Mouse (Mus musculus) limb, embryonic 14.5 days (tissue): Measurements from ENCODE around the gene Ipo4. TPM values are rescaled to one million over a fixed set of nuclear protein-coding genes. Genes with fewer than 3 reads are reported as not detected.

ENCODE experiments used
- ATAC-seq: fragments of 200-750 bp; cut with Nextera tagmentation; 2 replicates; pipeline ENCODE4 v1.8.0; 2017; ENCODE audit warnings: low read depth, moderate number of reproducible peaks, moderate TSS enrichment; ENCODE audit not compliant: low FRiP score
- DNase-seq: peaks from one replicate; pipeline ENCODE4 v3.0.0-alpha.2; 2015; ENCODE audit warnings: low spot score
- H3K27ac ChIP-seq: fragments of 300-500 bp; sonication (generic); replicated peaks from 2 replicates; pipeline ENCODE4 v1.5.1; 2014; ENCODE audit warnings: low read depth, mild to moderate bottlenecking, low read length, moderate library complexity, mixed read lengths
- H3K27me3 ChIP-seq: fragments of 300-500 bp; sonication (generic); 2 replicates; pipeline ENCODE4 v1.6.1; 2014; ENCODE audit warnings: low read length, mixed read lengths; ENCODE audit not compliant: control insufficient read depth, insufficient read depth
- H3K36me3 ChIP-seq: fragments of 300-500 bp; sonication (generic); 2 replicates; pipeline ENCODE4 v1.6.1; 2014; ENCODE audit warnings: mild to moderate bottlenecking, low read length, moderate library complexity, mixed read lengths; ENCODE audit not compliant: control insufficient read depth, insufficient read depth
- H3K4me1 ChIP-seq: fragments of 300-500 bp; sonication (generic); 2 replicates; pipeline ENCODE4 v1.6.1; 2014; ENCODE audit warnings: antibody characterized with exemption, low read length, mixed read lengths; ENCODE audit not compliant: control insufficient read depth, insufficient read depth
- H3K4me2 ChIP-seq: fragments of 300-500 bp; sonication (generic); replicated peaks from 2 replicates; pipeline ENCODE4 v1.6.1; 2014; ENCODE audit warnings: low read depth, mild to moderate bottlenecking, low read length, moderate library complexity; ENCODE audit not compliant: severe bottlenecking
- H3K4me3 ChIP-seq: fragments of 300-500 bp; sonication (generic); replicated peaks from 2 replicates; pipeline ENCODE4 v1.5.1; 2014; ENCODE audit warnings: low read length
- H3K9ac ChIP-seq: fragments of 300-500 bp; sonication (generic); 2 replicates; pipeline ENCODE4 v1.6.1; 2014; ENCODE audit warnings: mild to moderate bottlenecking, low read depth, low read length, moderate library complexity; ENCODE audit not compliant: severe bottlenecking
- H3K9me3 ChIP-seq: fragments of 300-500 bp; sonication (generic); 2 replicates; pipeline ENCODE4 v1.6.1; 2016; ENCODE audit warnings: low read length; ENCODE audit not compliant: control insufficient read depth
- POLR2A ChIP-seq: fragments of 200-500 bp; IDR thresholded peaks from 2 replicates; pipeline ENCODE4 v1.8.0; 2012; ENCODE audit warnings: inconsistent platforms, mild to moderate bottlenecking, moderate library complexity, borderline replicate concordance; ENCODE audit not compliant: insufficient read depth, insufficient read length; ENCODE audit errors: extremely low read depth
- WGBS: fragments of 180-500 bp; shearing (Covaris S2); extraction: QIAGEN DNeasy Blood & Tissue Kit; methylation state at CpG from one replicate; pipeline ENCODE4 v1.1.7; 2014; 5-methylcytosine and 5-hydroxymethylcytosine counted together
- polyA plus RNA-seq, 2 experiments: library from polyadenylated mRNA; depleted of rRNA in 1 of 2; stranded (reverse) in 1 of 2; unstranded in 1 of 2; fragments of >200 nt; fragmentation: Nextera tagmentation in 1 of 2; extraction: Ambion mirVana in 1 of 2; gene quantifications; 2 replicates each; pipeline versions ENCODE4 v1.2.1 to v1.2.3; 2012 to 2014

Ipo4 gene
- polyA plus RNA-seq, 2 experiments = 131 to 185 TPM

DNA sequence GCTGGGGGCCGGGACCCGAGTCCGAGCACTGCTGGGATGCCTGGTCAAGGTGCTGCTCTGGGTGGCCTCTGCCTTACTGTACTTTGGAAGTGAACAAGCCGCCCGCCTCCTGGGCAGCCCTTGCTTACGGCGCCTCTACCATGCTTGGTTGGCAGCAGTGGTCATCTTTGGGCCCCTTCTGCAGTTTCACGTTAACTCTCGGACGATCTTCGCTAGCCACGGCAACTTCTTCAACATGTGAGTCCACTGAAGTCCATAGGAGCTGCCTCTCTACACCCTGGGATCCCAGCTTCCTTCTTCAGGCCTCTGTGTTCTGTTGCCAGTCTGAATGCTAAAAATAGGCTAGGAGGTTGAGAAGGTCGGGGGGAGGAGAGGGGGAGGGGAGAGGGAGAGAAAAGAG is 60.0 kb downstream of the Ipo4 start:
- no peaks in the 10 kb centered on the region for H3K9me3 ChIP-seq
- no peaks in the 10 kb centered on the region for H3K27me3 ChIP-seq
- peaks cover 7% of the 10 kb centered on the region; the same call in 1 of the 2 replicates for H3K36me3 ChIP-seq
- WGBS = 70% methylated on average over 13 of the region's 13 CpGs
- ATAC-seq (no peak), DNase-seq (no peak)
- no peak overlapping the region for H3K4me2 ChIP-seq
- 0 out of 2 replicates have a peak overlapping the region, but pooled peaks have one; percentile 19 for H3K27ac ChIP-seq
- TF ChIP-seq POLR2A = no peak
- peak overlapping the region; percentile 5; the same call in 1 of the 2 replicates for H3K4me3 ChIP-seq
- no peak overlapping the region; the same call in 1 of the 2 replicates for H3K9ac ChIP-seq
- peaks cover 9% of the 10 kb centered on the region for H3K4me1 ChIP-seq

Other genes starting within 250 kb of the Ipo4 start
Only the 30 nearest of the 34 such genes appear.
- gene Dhrs4, start 157.2 kb downstream of the Ipo4 start, polyA plus RNA-seq (2012; rRNA removed) = 53.0 and 58.6 TPM in 2 replicates
- gene Dhrs4, start 157.2 kb downstream of the Ipo4 start, polyA plus RNA-seq (2014; fragmentation: Nextera tagmentation; extraction: Ambion mirVana) = 48.4 and 60.3 TPM in 2 replicates
- 24.8 and 28.8 TPM in 2 replicates for gene Carmil3, start 145.3 kb downstream of the Ipo4 start, polyA plus RNA-seq (2012; rRNA removed)
- gene Carmil3, start 145.3 kb downstream of the Ipo4 start, polyA plus RNA-seq (2014; fragmentation: Nextera tagmentation; extraction: Ambion mirVana) = 3.6 and 5.4 TPM in 2 replicates
- 0.74 and 0.83 TPM in 2 replicates for gene Cpne6, start 125.5 kb downstream of the Ipo4 start, polyA plus RNA-seq (2012; rRNA removed)
- gene Cpne6, start 125.5 kb downstream of the Ipo4 start, polyA plus RNA-seq (2014; fragmentation: Nextera tagmentation; extraction: Ambion mirVana) = 0.47 and 0.65 TPM in 2 replicates
- 0.06 TPM in 1 of 2 replicates, not detected in the other for gene Nrl, start 111.0 kb downstream of the Ipo4 start, polyA plus RNA-seq (2012; rRNA removed)
- not detected in 2 replicates for gene Nrl, start 111.0 kb downstream of the Ipo4 start, polyA plus RNA-seq (2014; fragmentation: Nextera tagmentation; extraction: Ambion mirVana)
- gene Pck2, start 95.7 kb downstream of the Ipo4 start, polyA plus RNA-seq (2012; rRNA removed) = 39.3 and 52.1 TPM in 2 replicates
- gene Pck2, start 95.7 kb downstream of the Ipo4 start, polyA plus RNA-seq (2014; fragmentation: Nextera tagmentation; extraction: Ambion mirVana) = 22.5 and 28.0 TPM in 2 replicates
- 47.5 and 53.0 TPM in 2 replicates for gene Dcaf11, start 76.0 kb downstream of the Ipo4 start, polyA plus RNA-seq (2012; rRNA removed)
- 53.8 and 56.0 TPM in 2 replicates for gene Dcaf11, start 76.0 kb downstream of the Ipo4 start, polyA plus RNA-seq (2014; fragmentation: Nextera tagmentation; extraction: Ambion mirVana)
- gene A730061H03Rik, start 75.6 kb downstream of the Ipo4 start, polyA plus RNA-seq (2012; rRNA removed) = 0.67 and 0.88 TPM in 2 replicates
- gene A730061H03Rik, start 75.6 kb downstream of the Ipo4 start, polyA plus RNA-seq (2014; fragmentation: Nextera tagmentation; extraction: Ambion mirVana) = 0.74 and 1.7 TPM in 2 replicates
- gene Fitm1, start 60.3 kb downstream of the Ipo4 start, polyA plus RNA-seq (2012; rRNA removed) = 30.9 and 43.0 TPM in 2 replicates
- 19.1 and 26.9 TPM in 2 replicates for gene Fitm1, start 60.3 kb downstream of the Ipo4 start, polyA plus RNA-seq (2014; fragmentation: Nextera tagmentation; extraction: Ambion mirVana)
- gene Psme1, start 57.8 kb downstream of the Ipo4 start, polyA plus RNA-seq (2012; rRNA removed) = 66.8 and 77.6 TPM in 2 replicates
- gene Psme1, start 57.8 kb downstream of the Ipo4 start, polyA plus RNA-seq (2014; fragmentation: Nextera tagmentation; extraction: Ambion mirVana) = 147 and 154 TPM in 2 replicates
- gene Emc9, start 50.7 kb downstream of the Ipo4 start, polyA plus RNA-seq (2012; rRNA removed) = 6.6 and 6.9 TPM in 2 replicates
- gene Emc9, start 50.7 kb downstream of the Ipo4 start, polyA plus RNA-seq (2014; fragmentation: Nextera tagmentation; extraction: Ambion mirVana) = 6.5 and 7.0 TPM in 2 replicates
- 75.8 and 78.5 TPM in 2 replicates for gene Psme2, start 44.8 kb downstream of the Ipo4 start, polyA plus RNA-seq (2012; rRNA removed)
- 239 and 245 TPM in 2 replicates for gene Psme2, start 44.8 kb downstream of the Ipo4 start, polyA plus RNA-seq (2014; fragmentation: Nextera tagmentation; extraction: Ambion mirVana)
- gene Rnf31, start 44.2 kb downstream of the Ipo4 start, polyA plus RNA-seq (2012; rRNA removed) = 23.0 and 34.1 TPM in 2 replicates
- 13.1 and 18.1 TPM in 2 replicates for gene Rnf31, start 44.2 kb downstream of the Ipo4 start, polyA plus RNA-seq (2014; fragmentation: Nextera tagmentation; extraction: Ambion mirVana)
- 21.0 and 26.4 TPM in 2 replicates for gene Irf9, start 32.4 kb downstream of the Ipo4 start, polyA plus RNA-seq (2012; rRNA removed)
- 9.8 and 11.3 TPM in 2 replicates for gene Irf9, start 32.4 kb downstream of the Ipo4 start, polyA plus RNA-seq (2014; fragmentation: Nextera tagmentation; extraction: Ambion mirVana)
- gene Rec8, start 17.9 kb downstream of the Ipo4 start, polyA plus RNA-seq (2012; rRNA removed) = 8.9 and 9.6 TPM in 2 replicates
- 2.4 and 2.8 TPM in 2 replicates for gene Rec8, start 17.9 kb downstream of the Ipo4 start, polyA plus RNA-seq (2014; fragmentation: Nextera tagmentation; extraction: Ambion mirVana)
- gene Gm49378, start 1.9 kb upstream of the Ipo4 start, polyA plus RNA-seq (2012; rRNA removed) = 6.8 and 12.2 TPM in 2 replicates
- 1.5 and 3.7 TPM in 2 replicates for gene Gm49378, start 1.9 kb upstream of the Ipo4 start, polyA plus RNA-seq (2014; fragmentation: Nextera tagmentation; extraction: Ambion mirVana)
- 92.3 and 128 TPM in 2 replicates for gene Tm9sf1, start 7.8 kb upstream of the Ipo4 start, polyA plus RNA-seq (2012; rRNA removed)
- gene Tm9sf1, start 7.8 kb upstream of the Ipo4 start, polyA plus RNA-seq (2014; fragmentation: Nextera tagmentation; extraction: Ambion mirVana) = 111 and 116 TPM in 2 replicates
- gene Tssk4, start 14.2 kb upstream of the Ipo4 start, polyA plus RNA-seq (2012; rRNA removed) = 2.9 and 3.3 TPM in 2 replicates
- 1.2 and 1.4 TPM in 2 replicates for gene Tssk4, start 14.2 kb upstream of the Ipo4 start, polyA plus RNA-seq (2014; fragmentation: Nextera tagmentation; extraction: Ambion mirVana)
- gene Mdp1, start 24.6 kb upstream of the Ipo4 start, polyA plus RNA-seq (2012; rRNA removed) = 47.4 and 49.7 TPM in 2 replicates
- 53.7 and 59.1 TPM in 2 replicates for gene Mdp1, start 24.6 kb upstream of the Ipo4 start, polyA plus RNA-seq (2014; fragmentation: Nextera tagmentation; extraction: Ambion mirVana)
- gene Gmpr2, start 36.0 kb upstream of the Ipo4 start, polyA plus RNA-seq (2012; rRNA removed) = 51.1 and 53.6 TPM in 2 replicates
- gene Gmpr2, start 36.0 kb upstream of the Ipo4 start, polyA plus RNA-seq (2014; fragmentation: Nextera tagmentation; extraction: Ambion mirVana) = 53.1 and 68.5 TPM in 2 replicates
- gene Nedd8, start 36.2 kb upstream of the Ipo4 start, polyA plus RNA-seq (2012; rRNA removed) = 347 and 416 TPM in 2 replicates
- 567 and 583 TPM in 2 replicates for gene Nedd8, start 36.2 kb upstream of the Ipo4 start, polyA plus RNA-seq (2014; fragmentation: Nextera tagmentation; extraction: Ambion mirVana)
- gene Tinf2, start 45.9 kb upstream of the Ipo4 start, polyA plus RNA-seq (2012; rRNA removed) = 35.9 and 38.4 TPM in 2 replicates
- gene Tinf2, start 45.9 kb upstream of the Ipo4 start, polyA plus RNA-seq (2014; fragmentation: Nextera tagmentation; extraction: Ambion mirVana) = 34.2 and 40.1 TPM in 2 replicates
- 15.0 and 17.7 TPM in 2 replicates for gene Tgm1, start 78.0 kb upstream of the Ipo4 start, polyA plus RNA-seq (2012; rRNA removed)
- gene Tgm1, start 78.0 kb upstream of the Ipo4 start, polyA plus RNA-seq (2014; fragmentation: Nextera tagmentation; extraction: Ambion mirVana) = 17.0 and 21.2 TPM in 2 replicates
- 41.7 and 53.5 TPM in 2 replicates for gene Rabggta, start 86.3 kb upstream of the Ipo4 start, polyA plus RNA-seq (2012; rRNA removed)
- 20.4 and 23.0 TPM in 2 replicates for gene Rabggta, start 86.3 kb upstream of the Ipo4 start, polyA plus RNA-seq (2014; fragmentation: Nextera tagmentation; extraction: Ambion mirVana)
- 88.3 and 109 TPM in 2 replicates for gene Dhrs1, start 109.7 kb upstream of the Ipo4 start, polyA plus RNA-seq (2012; rRNA removed)
- 82.0 and 89.7 TPM in 2 replicates for gene Dhrs1, start 109.7 kb upstream of the Ipo4 start, polyA plus RNA-seq (2014; fragmentation: Nextera tagmentation; extraction: Ambion mirVana)
- 23.5 and 30.5 TPM in 2 replicates for gene Nop9, start 109.7 kb upstream of the Ipo4 start, polyA plus RNA-seq (2012; rRNA removed)
- 37.6 and 38.1 TPM in 2 replicates for gene Nop9, start 109.7 kb upstream of the Ipo4 start, polyA plus RNA-seq (2014; fragmentation: Nextera tagmentation; extraction: Ambion mirVana)
- 2.1 and 2.6 TPM in 2 replicates for gene Cideb, start 122.5 kb upstream of the Ipo4 start, polyA plus RNA-seq (2012; rRNA removed)
- 0.41 and 0.46 TPM in 2 replicates for gene Cideb, start 122.5 kb upstream of the Ipo4 start, polyA plus RNA-seq (2014; fragmentation: Nextera tagmentation; extraction: Ambion mirVana)
- 0.44 and 0.65 TPM in 2 replicates for gene Ltb4r2, start 125.5 kb upstream of the Ipo4 start, polyA plus RNA-seq (2012; rRNA removed)
- gene Ltb4r2, start 125.5 kb upstream of the Ipo4 start, polyA plus RNA-seq (2014; fragmentation: Nextera tagmentation; extraction: Ambion mirVana) = 0.61 and 0.74 TPM in 2 replicates
- gene Ltb4r1, start 130.0 kb upstream of the Ipo4 start, polyA plus RNA-seq (2012; rRNA removed) = 1.1 and 1.2 TPM in 2 replicates
- gene Ltb4r1, start 130.0 kb upstream of the Ipo4 start, polyA plus RNA-seq (2014; fragmentation: Nextera tagmentation; extraction: Ambion mirVana) = 0.33 and 0.78 TPM in 2 replicates
- 32.4 and 35.0 TPM in 2 replicates for gene Adcy4, start 148.1 kb upstream of the Ipo4 start, polyA plus RNA-seq (2012; rRNA removed)
- gene Adcy4, start 148.1 kb upstream of the Ipo4 start, polyA plus RNA-seq (2014; fragmentation: Nextera tagmentation; extraction: Ambion mirVana) = 16.8 and 17.8 TPM in 2 replicates
- 35.9 and 41.4 TPM in 2 replicates for gene Ripk3, start 152.9 kb upstream of the Ipo4 start, polyA plus RNA-seq (2012; rRNA removed)
- 30.5 and 37.6 TPM in 2 replicates for gene Ripk3, start 152.9 kb upstream of the Ipo4 start, polyA plus RNA-seq (2014; fragmentation: Nextera tagmentation; extraction: Ambion mirVana)